Mouse (Mus musculus) cerebellum, postnatal 10 days (tissue): ENCODE data around the gene Neurod1.

Source experiments
- DNase-seq, 2 experiments: peaks; one replicate each; pipeline ENCODE4 v3.0.0; 2021; ENCODE audit warnings: mixed read lengths in 2 of 2

Gene Neurod1

GRCm38 (mm10) chr2:79456575-79457349, at the start of gene Neurod1, which contains the start of gene Cerkl:
Neurod1 (minus strand) TSS chr2:79456751.
Cerkl (minus strand) TSS chr2:79456785.
- DNase-seq, result peak; percentile 99

- peak; percentile 93 for DNase-seq
Measured at GRCm38 (mm10) chr2:79498990-79499755, 42.6 kb upstream of the Neurod1 start.

- no peak for DNase-seq
Measured at GRCm38 (mm10) chr2:79485127-79485526, 28.6 kb upstream of the Neurod1 start.

- peak; percentile 48 to 50 for DNase-seq
Measured at GRCm38 (mm10) chr2:79482511-79482910, 26.0 kb upstream of the Neurod1 start.

GRCm38 (mm10) chr2:79462411-79462810, 5.9 kb upstream of the Neurod1 start:
- DNase-seq, result peak in 1 of 2 experiments; percentile 27

- peak; percentile 73 to 75 for DNase-seq
Measured at GRCm38 (mm10) chr2:79461861-79462260, 5.3 kb upstream of the Neurod1 start.

- peak; percentile 20 to 60 for DNase-seq
Measured at GRCm38 (mm10) chr2:79460586-79460985, 4.0 kb upstream of the Neurod1 start.

GRCm38 (mm10) chr2:79460107-79460506, 3.6 kb upstream of the Neurod1 start:
- DNase-seq, result peak; percentile 51 to 64

GRCm38 (mm10) chr2:79459061-79460045, 2.8 kb upstream of the Neurod1 start:
- peak; percentile 77 to 78 for DNase-seq

- DNase-seq, result peak in 1 of 2 experiments; percentile 40
Measured at GRCm38 (mm10) chr2:79457932-79458331, 1.4 kb upstream of the Neurod1 start.

- peak in 1 of 2 experiments; percentile 20 for DNase-seq
Measured at GRCm38 (mm10) chr2:79457434-79457833, 883 bp upstream of the Neurod1 start.

- DNase-seq, result peak; percentile 52 to 59
Measured at GRCm38 (mm10) chr2:79455646-79456045, 905 bp downstream of the Neurod1 start.

GRCm38 (mm10) chr2:79454786-79455446, 1.6 kb downstream of the Neurod1 start:
- peak; percentile 88 to 90 for DNase-seq

GRCm38 (mm10) chr2:79453901-79454781, 2.4 kb downstream of the Neurod1 start:
- DNase-seq, result peak; percentile 93

- DNase-seq, result peak; percentile 43 to 59
Measured at GRCm38 (mm10) chr2:79451438-79451837, 5.1 kb downstream of the Neurod1 start.

- peak; percentile 48 to 69 for DNase-seq
Measured at GRCm38 (mm10) chr2:79450684-79451394, 5.7 kb downstream of the Neurod1 start.

GRCm38 (mm10) chr2:79449371-79449770, 7.2 kb downstream of the Neurod1 start:
- DNase-seq, result peak; percentile 90 to 91

- no peak for DNase-seq
Measured at GRCm38 (mm10) chr2:79447198-79447597, 9.4 kb downstream of the Neurod1 start.

- DNase-seq, result peak; percentile 56
Measured at GRCm38 (mm10) chr2:79443861-79444620, 12.5 kb downstream of the Neurod1 start.
